Mouse (Mus musculus) neural tube, embryonic 14.5 days (tissue): ENCODE results near the gene Mrpl23. TPM values are rescaled to one million over a fixed set of nuclear protein-coding genes. Genes with fewer than 3 reads are reported as not detected.

Experiments
- ATAC-seq: fragments of 200-750 bp; cut with Nextera tagmentation; 2 replicates; pipeline ENCODE4 v1.8.0; 2017; ENCODE audit warnings: low read depth, mild to moderate bottlenecking, moderate TSS enrichment, moderate library complexity
- H3K27ac ChIP-seq: fragments of 300-500 bp; sonication (generic); 2 replicates; pipeline ENCODE4 v1.5.1; 2014; ENCODE audit warnings: low read depth, mild to moderate bottlenecking, control low read depth, low read length, moderate library complexity, mixed read lengths
- H3K27me3 ChIP-seq: fragments of 300-500 bp; sonication (generic); 2 replicates; pipeline ENCODE4 v1.6.1; 2014; ENCODE audit warnings: low read length; ENCODE audit not compliant: control insufficient read depth, insufficient read depth
- H3K36me3 ChIP-seq: fragments of 300-500 bp; sonication (generic); 2 replicates; pipeline ENCODE4 v1.6.1; 2014; ENCODE audit warnings: low read length, mixed read lengths; ENCODE audit not compliant: control insufficient read depth, insufficient read depth
- H3K4me1 ChIP-seq: fragments of 300-500 bp; sonication (generic); 2 replicates; pipeline ENCODE4 v1.6.1; 2014; ENCODE audit warnings: low read length; ENCODE audit not compliant: control insufficient read depth, insufficient read depth
- H3K4me2 ChIP-seq: fragments of 300-500 bp; sonication (generic); 2 replicates; pipeline ENCODE4 v1.6.1; 2014; ENCODE audit warnings: mild to moderate bottlenecking, low read depth, low read length, control low read depth
- H3K4me3 ChIP-seq: fragments of 300-500 bp; sonication (generic); 2 replicates; pipeline ENCODE4 v1.5.1; 2014; ENCODE audit warnings: low read depth, low read length, control low read depth, mixed read lengths
- H3K9ac ChIP-seq: fragments of 300-500 bp; sonication (generic); replicated peaks from 2 replicates; pipeline ENCODE4 v1.6.1; 2014; ENCODE audit warnings: low read depth, mild to moderate bottlenecking, control low read depth, low read length, mixed read lengths
- H3K9me3 ChIP-seq: fragments of 300-500 bp; sonication (generic); 2 replicates; pipeline ENCODE4 v1.6.1; 2016; ENCODE audit warnings: low read length; ENCODE audit not compliant: control insufficient read depth
- WGBS: fragments of 180-500 bp; shearing (Covaris S2); extraction: QIAGEN DNeasy Blood & Tissue Kit; methylation state at CpG from one replicate; pipeline ENCODE4 v1.1.7; 2014; 5-methylcytosine and 5-hydroxymethylcytosine counted together
- polyA plus RNA-seq: library from polyadenylated mRNA; unstranded; fragments of >200 nt; fragmentation: Nextera tagmentation; extraction: Ambion mirVana; gene quantifications from 2 replicates; pipeline ENCODE4 v1.2.1, GENCODE M21; 2014

Mrpl23 gene
- polyA plus RNA-seq, 1 experiment from 2014 or later: 21.4 TPM

DNA sequence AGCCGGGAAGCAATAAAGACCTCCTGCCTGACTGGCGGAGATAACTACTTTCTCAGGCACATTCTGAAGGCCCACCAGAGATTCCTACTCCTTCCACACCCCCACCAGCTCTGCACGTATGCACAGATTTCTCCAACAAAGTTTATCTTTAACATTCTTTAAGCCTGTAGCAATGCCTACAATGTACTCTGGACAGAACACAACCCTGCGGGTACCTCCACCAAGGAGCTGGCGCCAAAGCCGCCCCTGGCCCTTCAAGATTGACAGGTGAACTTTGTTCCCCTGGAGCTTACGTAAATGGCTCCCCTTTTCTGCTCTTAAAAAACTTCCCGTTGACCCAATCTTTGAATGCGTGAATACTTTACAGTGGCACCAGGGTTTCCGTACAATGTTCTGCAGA, 3.1 kb upstream of the Mrpl23 start:
- Histone ChIP-seq H3K4me1 (peaks cover 7% of the 10 kb centered on the region; the same call in 1 of the 2 replicates), H3K36me3 (no peaks in the 10 kb centered on the region), H3K4me2 (no peak overlapping the region), H3K27me3 (no peaks in the 10 kb centered on the region), H3K9me3 (no peaks in the 10 kb centered on the region), H3K9ac (no peak overlapping the region), H3K4me3 (no peak overlapping the region), H3K27ac (no peak overlapping the region)
- 55% methylated on average over 10 of the region's 10 CpGs for WGBS
- ATAC-seq: no peak

DNA sequence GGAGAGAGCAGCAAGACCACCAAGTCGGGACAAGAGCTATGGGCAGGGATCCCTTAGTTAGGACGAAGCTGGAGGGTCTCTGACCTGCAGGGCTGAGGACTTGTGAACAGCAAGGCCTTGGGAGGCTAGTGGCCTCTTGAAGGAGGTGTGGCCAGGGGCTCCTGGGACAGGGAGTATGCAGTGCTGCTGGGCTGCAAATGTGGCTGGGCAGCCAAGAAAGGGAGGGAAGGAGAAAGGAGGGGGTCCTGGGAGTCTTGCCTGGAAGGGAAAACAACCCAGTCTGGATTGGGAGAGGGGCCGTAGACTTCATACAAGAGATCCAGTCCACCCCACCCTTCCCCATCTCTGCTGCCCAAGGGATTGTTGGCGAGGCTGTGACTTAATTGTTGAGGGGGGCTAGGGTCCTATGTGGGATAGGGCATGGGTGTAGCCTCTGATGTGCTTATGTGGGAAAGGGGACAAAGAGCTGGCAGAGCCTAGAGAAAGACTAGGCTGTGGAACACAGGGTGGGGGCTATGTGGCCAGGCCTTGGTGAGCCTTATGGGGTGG, 439 bp upstream of the Mrpl23 start:
- H3K36me3 ChIP-seq: no peaks in the 10 kb centered on the region
- no peaks in the 10 kb centered on the region for H3K27me3 ChIP-seq
- H3K4me1 ChIP-seq: peaks cover 4% of the 10 kb centered on the region; the same call in 1 of the 2 replicates
- ATAC-seq: no peak; the same call in 1 of the 2 replicates
- WGBS: 84% methylated on average over 4 of the region's 4 CpGs
- no peak overlapping the region for H3K4me3 ChIP-seq
- H3K9me3 ChIP-seq: no peaks in the 10 kb centered on the region
- H3K9ac ChIP-seq: no peak overlapping the region
- no peak overlapping the region for H3K27ac ChIP-seq
- H3K4me2 ChIP-seq: no peak overlapping the region

DNA sequence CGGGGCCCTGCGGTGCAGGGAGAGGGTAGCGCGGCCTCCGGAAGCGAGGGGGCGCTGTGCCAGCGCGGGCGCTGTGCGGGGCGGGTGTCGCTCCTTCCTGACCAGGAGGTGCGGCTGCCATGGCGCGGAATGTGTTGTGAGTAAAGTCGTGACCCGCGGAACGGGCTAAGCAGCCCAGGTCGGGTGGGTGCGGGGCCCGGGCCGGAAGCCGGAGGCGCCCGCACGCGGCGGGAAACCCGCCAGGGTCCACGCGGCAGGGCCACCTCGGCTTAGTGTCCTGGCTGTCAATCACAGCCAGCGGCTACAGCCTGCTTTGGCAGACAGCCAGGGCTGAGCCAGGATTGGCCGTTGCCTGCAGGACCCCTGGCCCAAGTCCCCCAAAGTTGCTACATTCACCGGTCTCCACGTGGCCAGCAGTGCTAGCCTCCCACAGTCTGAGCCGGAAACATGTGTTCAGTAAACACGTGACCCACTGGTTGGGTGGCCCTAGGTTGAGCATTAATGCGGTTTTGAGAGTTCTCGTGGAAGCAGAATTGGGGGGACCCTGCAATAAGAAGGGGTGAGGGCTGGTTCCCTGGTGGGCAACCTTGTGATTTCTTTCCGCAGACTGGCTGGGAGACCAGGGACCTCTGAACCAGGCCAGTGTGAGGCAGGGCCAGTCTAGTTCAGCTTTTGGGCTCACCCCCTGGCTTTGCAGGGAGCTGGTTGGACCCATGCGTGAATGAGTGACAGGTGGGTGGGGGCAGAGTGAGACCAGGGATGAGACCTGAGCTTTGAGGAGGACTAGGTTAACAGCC, 771 bp downstream of the Mrpl23 start:
- ATAC-seq: peak; percentile 93
- Histone ChIP-seq H3K27ac (peak overlapping the region; percentile 71), H3K4me3 (peak overlapping the region; percentile 73), H3K9ac (peak overlapping the region; percentile 75), H3K9me3 (no peaks in the 10 kb centered on the region), H3K4me2 (peak overlapping the region; percentile 95), H3K36me3 (no peaks in the 10 kb centered on the region), H3K4me1 (peaks cover 7% of the 10 kb centered on the region; the same call in 1 of the 2 replicates), H3K27me3 (no peaks in the 10 kb centered on the region)
- 2% methylated on average over 44 of the region's 44 CpGs for WGBS

DNA sequence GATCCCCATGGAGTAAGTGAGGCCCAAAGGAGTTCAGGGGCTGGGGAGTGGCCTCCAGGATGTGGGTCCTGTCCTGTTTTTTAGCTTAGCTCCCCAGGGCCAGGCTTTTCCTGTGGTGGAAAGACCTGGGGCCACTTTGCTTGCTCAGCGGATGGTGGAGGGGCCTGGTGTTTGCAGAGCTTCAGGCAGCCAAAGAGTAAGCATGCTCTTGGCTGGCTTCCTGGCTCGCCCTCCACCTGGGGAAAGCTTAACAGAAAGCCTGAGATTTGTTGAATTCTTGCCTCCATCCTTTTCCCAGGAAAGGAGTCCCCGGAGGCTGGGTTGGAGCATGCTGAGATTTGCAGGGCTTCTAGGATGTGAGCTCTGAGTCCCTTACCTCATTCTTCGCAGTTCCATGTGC, 2.6 kb downstream of the Mrpl23 start:
- 88% methylated on average over 4 of the region's 4 CpGs for WGBS

DNA sequence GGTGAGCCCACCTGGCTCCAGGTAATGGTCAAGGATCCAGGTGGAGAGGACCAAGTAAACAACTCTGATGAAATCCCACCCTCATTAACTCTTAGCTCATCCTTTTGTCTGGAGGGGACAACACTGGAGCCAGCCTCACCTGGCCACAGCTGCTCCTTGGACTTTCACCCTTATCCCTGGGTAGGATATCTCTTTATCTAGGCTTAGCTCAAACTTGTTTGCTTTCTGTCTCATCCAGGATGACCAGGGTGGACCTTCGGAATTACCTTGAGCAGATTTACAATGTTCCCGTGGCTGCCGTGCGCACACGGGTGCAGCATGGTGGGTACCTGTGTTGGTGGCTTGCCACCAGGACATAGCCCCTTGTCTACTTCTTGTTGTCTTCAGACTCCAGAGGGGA, 3.3 kb downstream of the Mrpl23 start:
- no peak for ATAC-seq
- Histone ChIP-seq H3K9me3 (no peaks in the 10 kb centered on the region), H3K4me1 (peaks cover 13% of the 10 kb centered on the region; the same call in 1 of the 2 replicates), H3K27ac (no peak overlapping the region), H3K9ac (no peak overlapping the region), H3K36me3 (no peaks in the 10 kb centered on the region), H3K4me2 (no peak overlapping the region), H3K27me3 (no peaks in the 10 kb centered on the region), H3K4me3 (no peak overlapping the region)
- WGBS: 96% methylated on average over 5 of the region's 5 CpGs

More for the DNA sequence above, 2.6 kb downstream of the Mrpl23 start:
- ATAC-seq: no peak
- no peak overlapping the region for H3K4me3 ChIP-seq
- H3K9ac ChIP-seq: no peak overlapping the region
- H3K4me1 ChIP-seq: peaks cover 13% of the 10 kb centered on the region; the same call in 1 of the 2 replicates
- H3K36me3 ChIP-seq: no peaks in the 10 kb centered on the region
- no peak overlapping the region for H3K4me2 ChIP-seq
- no peak overlapping the region for H3K27ac ChIP-seq
- H3K27me3 ChIP-seq: no peaks in the 10 kb centered on the region
- H3K9me3 ChIP-seq: no peaks in the 10 kb centered on the region

DNA sequence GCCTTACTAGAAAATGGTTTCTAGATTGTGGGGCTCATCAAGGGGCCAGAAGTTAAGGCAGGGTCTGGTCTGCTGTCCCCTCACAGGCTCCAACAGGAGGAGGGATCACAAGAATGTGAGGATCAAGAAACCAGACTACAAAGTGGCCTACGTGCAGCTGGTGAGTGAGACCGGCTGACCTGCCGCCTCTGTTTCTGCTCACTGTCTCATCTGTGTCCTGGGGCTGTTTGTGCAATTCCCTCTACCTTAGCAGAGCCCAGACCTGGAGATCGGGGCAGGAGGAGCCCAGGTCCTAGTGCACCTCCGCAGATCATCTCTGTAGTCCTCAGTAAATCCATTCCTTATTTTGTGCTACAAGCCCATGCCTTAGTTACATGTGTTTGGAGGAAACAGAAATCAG, 4.7 kb downstream of the Mrpl23 start:
- Histone ChIP-seq H3K27ac (no peak overlapping the region), H3K4me3 (no peak overlapping the region), H3K9ac (no peak overlapping the region), H3K36me3 (no peaks in the 10 kb centered on the region), H3K9me3 (no peaks in the 10 kb centered on the region), H3K4me2 (no peak overlapping the region), H3K4me1 (peaks cover 13% of the 10 kb centered on the region; the same call in 1 of the 2 replicates), H3K27me3 (no peaks in the 10 kb centered on the region)
- 58% methylated on average over 5 of the region's 5 CpGs for WGBS
- ATAC-seq: no peak

DNA sequence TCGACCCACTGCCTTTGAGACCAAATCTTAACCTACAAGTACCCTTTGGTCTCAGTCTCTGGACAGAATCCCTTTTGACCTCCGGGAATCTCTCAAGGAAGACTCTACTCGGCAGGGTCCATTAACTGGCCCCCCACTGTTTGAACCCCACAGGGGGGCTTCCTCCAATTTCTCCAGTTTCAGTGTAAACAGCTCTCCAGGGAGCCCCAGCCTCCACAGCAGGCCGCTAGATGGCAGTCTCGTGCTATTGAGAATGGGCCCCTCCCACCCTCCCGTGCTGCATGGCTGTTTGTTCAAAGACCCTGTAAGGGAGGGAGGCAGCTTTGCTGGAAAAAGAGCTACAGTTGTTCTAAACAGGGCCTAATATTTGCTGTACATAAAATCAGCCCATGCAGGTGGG, 5.4 kb downstream of the Mrpl23 start:
- Histone ChIP-seq H3K9ac (no peak overlapping the region), H3K4me2 (no peak overlapping the region), H3K4me3 (no peak overlapping the region), H3K27me3 (no peaks in the 10 kb centered on the region), H3K4me1 (peaks cover 20% of the 10 kb centered on the region; the same call in 1 of the 2 replicates), H3K36me3 (no peaks in the 10 kb centered on the region), H3K27ac (peak overlapping the region; percentile 46), H3K9me3 (no peaks in the 10 kb centered on the region)
- 4% methylated on average over 6 of the region's 6 CpGs for WGBS
- peak; percentile 47; the same call in 1 of the 2 replicates for ATAC-seq

DNA sequence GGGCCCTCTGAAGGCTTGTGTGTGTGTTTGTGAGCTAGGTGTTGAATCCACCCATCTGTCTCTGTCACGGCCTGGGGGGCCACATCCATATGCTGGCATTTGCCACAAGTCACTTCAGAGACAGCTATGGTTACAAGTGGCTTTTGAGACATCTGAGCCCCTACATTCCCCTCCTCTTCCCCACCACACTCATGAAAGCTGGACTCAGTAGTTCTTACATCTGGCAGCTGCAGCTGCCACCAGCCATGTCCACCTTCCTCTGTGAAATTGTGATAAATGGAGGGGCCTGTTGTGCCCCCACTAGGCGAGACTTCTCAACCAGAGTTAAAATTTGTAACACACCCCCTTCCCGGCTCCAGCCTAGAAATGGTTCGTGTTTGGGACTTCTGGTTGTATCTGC, 5.8 kb downstream of the Mrpl23 start:
- H3K36me3 ChIP-seq: no peaks in the 10 kb centered on the region
- ATAC-seq: 0 out of 2 replicates have a peak, but pooled peaks have one; percentile 4
- H3K27ac ChIP-seq: peak overlapping the region; percentile 46
- no peaks in the 10 kb centered on the region for H3K9me3 ChIP-seq
- 23% methylated on average over 4 of the region's 4 CpGs for WGBS
- no peak overlapping the region for H3K9ac ChIP-seq
- no peak overlapping the region for H3K4me3 ChIP-seq
- no peak overlapping the region for H3K4me2 ChIP-seq
- H3K27me3 ChIP-seq: no peaks in the 10 kb centered on the region
- H3K4me1 ChIP-seq: peaks cover 24% of the 10 kb centered on the region; the same call in 1 of the 2 replicates

DNA sequence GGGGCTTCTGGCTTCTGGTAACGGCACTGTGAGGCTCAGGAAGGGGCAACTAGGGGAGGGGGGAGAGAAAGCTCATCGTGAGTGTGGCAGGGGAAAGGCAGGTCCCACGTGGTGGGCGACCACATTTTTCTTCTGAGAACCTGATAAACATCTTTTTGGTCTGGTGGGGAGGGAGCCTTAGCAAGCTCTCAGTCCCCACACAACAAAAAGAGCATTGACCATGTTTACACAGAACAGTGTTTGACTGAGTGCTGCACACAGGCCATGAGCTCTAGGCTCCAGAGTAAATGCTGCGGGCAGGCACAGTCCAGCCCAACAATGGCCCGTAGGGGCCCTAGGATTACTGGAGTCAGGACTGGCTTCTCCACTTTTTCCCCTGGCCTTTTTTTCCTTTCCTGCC, 6.3 kb downstream of the Mrpl23 start:
- no peak for ATAC-seq
- Histone ChIP-seq H3K4me3 (no peak overlapping the region), H3K27ac (no peak overlapping the region; the same call in 1 of the 2 replicates), H3K4me2 (no peak overlapping the region), H3K36me3 (no peaks in the 10 kb centered on the region), H3K4me1 (peaks cover 20% of the 10 kb centered on the region; the same call in 1 of the 2 replicates), H3K27me3 (no peaks in the 10 kb centered on the region), H3K9ac (no peak overlapping the region), H3K9me3 (no peaks in the 10 kb centered on the region)
- 34% methylated on average over 6 of the region's 6 CpGs for WGBS
